Mouse (Mus musculus): Measurements from ENCODE around the gene S100a8. TPM values are rescaled to one million over a fixed set of nuclear protein-coding genes. Genes with fewer than 3 reads are reported as not detected.
A peak's percentile ranks its signal among the peaks of the same experiment; 100 is the strongest.

S100a8 gene
- 2,013 and 6,407 TPM in 2 replicates for total RNA-seq (2017)

GRCm38 (mm10) chr3:90668846-90669245 lies at the start of gene S100a8:
S100a8 (plus strand) TSS chr3:90668978.
- peak; percentile 65 to 66; a peak in 3 of 4 replicates for ATAC-seq (replicated peaks in 1 of 2; ENCODE audit: insufficient read depth in 1 of 2, low FRiP score in 2 of 2, low TSS enrichment in 1 of 2, low read depth in 1 of 2, poor library complexity in 2 of 2, severe bottlenecking in 2 of 2)

GRCm38 (mm10) chr3:90621552-90621951 lies 47.2 kb upstream of the S100a8 start:
- peak in 1 of 2 experiments; percentile 56; a peak in 1 of 4 replicates for ATAC-seq (replicated peaks in 1 of 2; ENCODE audit: insufficient read depth in 1 of 2, low FRiP score in 2 of 2, low TSS enrichment in 1 of 2, low read depth in 1 of 2, poor library complexity in 2 of 2, severe bottlenecking in 2 of 2)

- peak; percentile 28 to 52; a peak in 2 of 4 replicates for ATAC-seq (replicated peaks in 1 of 2; ENCODE audit: insufficient read depth in 1 of 2, low FRiP score in 2 of 2, low TSS enrichment in 1 of 2, low read depth in 1 of 2, poor library complexity in 2 of 2, severe bottlenecking in 2 of 2)
These were observed 45.2 kb upstream of the S100a8 start for GRCm38 (mm10) chr3:90623435-90624071.

GRCm38 (mm10) chr3:90625496-90625895 lies 43.3 kb upstream of the S100a8 start:
- no peak for ATAC-seq (replicated peaks in 1 of 2; ENCODE audit: insufficient read depth in 1 of 2, low FRiP score in 2 of 2, low TSS enrichment in 1 of 2, low read depth in 1 of 2, poor library complexity in 2 of 2, severe bottlenecking in 2 of 2)

- no peak for ATAC-seq (replicated peaks in 1 of 2; ENCODE audit: insufficient read depth in 1 of 2, low FRiP score in 2 of 2, low TSS enrichment in 1 of 2, low read depth in 1 of 2, poor library complexity in 2 of 2, severe bottlenecking in 2 of 2)
These were observed 42.3 kb upstream of the S100a8 start for GRCm38 (mm10) chr3:90626266-90627021.

- ATAC-seq (replicated peaks in 1 of 2; ENCODE audit: insufficient read depth in 1 of 2, low FRiP score in 2 of 2, low TSS enrichment in 1 of 2, low read depth in 1 of 2, poor library complexity in 2 of 2, severe bottlenecking in 2 of 2): peak in 1 of 2 experiments; percentile 40; a peak in 1 of 4 replicates
These were observed 41.4 kb upstream of the S100a8 start for GRCm38 (mm10) chr3:90627366-90627765.

- ATAC-seq (replicated peaks in 1 of 2; ENCODE audit: insufficient read depth in 1 of 2, low FRiP score in 2 of 2, low TSS enrichment in 1 of 2, low read depth in 1 of 2, poor library complexity in 2 of 2, severe bottlenecking in 2 of 2): peak in 1 of 2 experiments; percentile 18; a peak in 1 of 4 replicates
These were observed 41.0 kb upstream of the S100a8 start for GRCm38 (mm10) chr3:90627807-90628206.

GRCm38 (mm10) chr3:90629298-90629697 lies 39.5 kb upstream of the S100a8 start:
- no peak for ATAC-seq (replicated peaks in 1 of 2; ENCODE audit: insufficient read depth in 1 of 2, low FRiP score in 2 of 2, low TSS enrichment in 1 of 2, low read depth in 1 of 2, poor library complexity in 2 of 2, severe bottlenecking in 2 of 2)

- peak; percentile 15 to 32; a peak in 1 of 4 replicates for ATAC-seq (replicated peaks in 1 of 2; ENCODE audit: insufficient read depth in 1 of 2, low FRiP score in 2 of 2, low TSS enrichment in 1 of 2, low read depth in 1 of 2, poor library complexity in 2 of 2, severe bottlenecking in 2 of 2)
These were observed 36.8 kb upstream of the S100a8 start for GRCm38 (mm10) chr3:90631984-90632383.

- ATAC-seq (replicated peaks in 1 of 2; ENCODE audit: insufficient read depth in 1 of 2, low FRiP score in 2 of 2, low TSS enrichment in 1 of 2, low read depth in 1 of 2, poor library complexity in 2 of 2, severe bottlenecking in 2 of 2): no peak
These were observed 30.1 kb upstream of the S100a8 start for GRCm38 (mm10) chr3:90638511-90639275.

GRCm38 (mm10) chr3:90639511-90640154 lies 29.1 kb upstream of the S100a8 start:
- ATAC-seq (replicated peaks in 1 of 2; ENCODE audit: insufficient read depth in 1 of 2, low FRiP score in 2 of 2, low TSS enrichment in 1 of 2, low read depth in 1 of 2, poor library complexity in 2 of 2, severe bottlenecking in 2 of 2): peak; percentile 60 to 65; a peak in 1 of 4 replicates

GRCm38 (mm10) chr3:90640981-90641380 lies 27.8 kb upstream of the S100a8 start:
- ATAC-seq (replicated peaks in 1 of 2; ENCODE audit: insufficient read depth in 1 of 2, low FRiP score in 2 of 2, low TSS enrichment in 1 of 2, low read depth in 1 of 2, poor library complexity in 2 of 2, severe bottlenecking in 2 of 2): no peak

- ATAC-seq (replicated peaks in 1 of 2; ENCODE audit: insufficient read depth in 1 of 2, low FRiP score in 2 of 2, low TSS enrichment in 1 of 2, low read depth in 1 of 2, poor library complexity in 2 of 2, severe bottlenecking in 2 of 2): peak; percentile 47 to 54; a peak in 1 of 4 replicates
These were observed 24.6 kb upstream of the S100a8 start for GRCm38 (mm10) chr3:90644220-90644619.

- no peak for ATAC-seq (replicated peaks in 1 of 2; ENCODE audit: insufficient read depth in 1 of 2, low FRiP score in 2 of 2, low TSS enrichment in 1 of 2, low read depth in 1 of 2, poor library complexity in 2 of 2, severe bottlenecking in 2 of 2)
These were observed 21.5 kb upstream of the S100a8 start for GRCm38 (mm10) chr3:90647291-90647690.

- ATAC-seq (replicated peaks in 1 of 2; ENCODE audit: insufficient read depth in 1 of 2, low FRiP score in 2 of 2, low TSS enrichment in 1 of 2, low read depth in 1 of 2, poor library complexity in 2 of 2, severe bottlenecking in 2 of 2): no peak
These were observed 19.8 kb upstream of the S100a8 start for GRCm38 (mm10) chr3:90648981-90649380.

GRCm38 (mm10) chr3:90649832-90650231 lies 18.9 kb upstream of the S100a8 start:
- ATAC-seq (replicated peaks in 1 of 2; ENCODE audit: insufficient read depth in 1 of 2, low FRiP score in 2 of 2, low TSS enrichment in 1 of 2, low read depth in 1 of 2, poor library complexity in 2 of 2, severe bottlenecking in 2 of 2): no peak

GRCm38 (mm10) chr3:90652878-90653508 lies 15.8 kb upstream of the S100a8 start:
- peak; percentile 56 to 80; a peak in 3 of 4 replicates for ATAC-seq (replicated peaks in 1 of 2; ENCODE audit: insufficient read depth in 1 of 2, low FRiP score in 2 of 2, low TSS enrichment in 1 of 2, low read depth in 1 of 2, poor library complexity in 2 of 2, severe bottlenecking in 2 of 2)
